Mouse (Mus musculus) WW6 (cell line): ENCODE results near the gene Rin2.
A peak's percentile ranks its signal among the peaks of the same experiment; 100 is the strongest.

Source experiments
- DNase-seq: peaks from one replicate; pipeline ENCODE4 v3.0.0-alpha.2; 2013; ENCODE audit warnings: low read depth, low spot score

Rin2 gene

DNA sequence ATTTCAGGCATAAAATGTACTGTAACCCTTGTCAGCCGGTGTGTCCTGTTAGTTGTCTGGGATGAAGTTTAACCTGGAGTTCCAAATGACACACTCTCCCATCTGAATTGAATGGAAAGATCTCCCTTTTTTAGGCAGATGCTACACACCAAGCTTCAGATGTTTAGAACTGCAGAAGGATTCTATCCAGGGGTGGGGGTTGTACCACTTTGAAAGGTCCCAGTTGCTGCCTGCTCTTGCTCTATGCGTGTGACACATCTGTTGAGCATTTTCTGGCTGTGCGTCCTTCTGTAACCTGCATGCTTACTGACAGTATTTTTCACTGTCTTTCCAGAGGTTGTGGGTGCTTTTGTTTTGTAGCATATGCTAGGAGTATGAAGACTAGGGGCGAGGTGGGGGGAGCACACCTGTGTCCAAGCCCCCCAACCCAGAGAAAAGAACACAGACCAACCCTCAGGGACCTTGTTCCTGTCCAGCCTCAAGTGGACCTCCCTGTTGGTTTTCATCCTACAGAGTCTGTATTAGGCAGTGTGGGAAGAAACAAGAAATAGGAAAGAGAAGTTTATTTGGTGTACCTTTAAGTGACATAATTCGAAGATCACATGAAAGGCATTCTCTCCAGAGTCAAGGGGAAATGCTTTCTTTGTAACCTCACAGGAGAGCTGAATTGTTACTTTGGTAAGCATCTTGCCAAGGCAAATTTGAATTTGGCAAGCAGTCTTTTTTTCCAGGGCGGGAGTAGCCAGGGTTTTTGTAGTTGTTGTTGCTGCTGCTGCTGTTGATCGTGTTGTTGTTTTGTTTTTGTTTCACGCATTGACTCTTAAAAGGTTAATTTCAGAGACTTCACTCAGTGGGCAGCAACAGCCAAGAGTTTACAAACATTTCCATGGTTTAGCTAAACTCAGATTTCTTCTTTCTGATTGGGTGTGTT, 186.4 kb downstream of the Rin2 start:
- DNase-seq, result no peak

DNA sequence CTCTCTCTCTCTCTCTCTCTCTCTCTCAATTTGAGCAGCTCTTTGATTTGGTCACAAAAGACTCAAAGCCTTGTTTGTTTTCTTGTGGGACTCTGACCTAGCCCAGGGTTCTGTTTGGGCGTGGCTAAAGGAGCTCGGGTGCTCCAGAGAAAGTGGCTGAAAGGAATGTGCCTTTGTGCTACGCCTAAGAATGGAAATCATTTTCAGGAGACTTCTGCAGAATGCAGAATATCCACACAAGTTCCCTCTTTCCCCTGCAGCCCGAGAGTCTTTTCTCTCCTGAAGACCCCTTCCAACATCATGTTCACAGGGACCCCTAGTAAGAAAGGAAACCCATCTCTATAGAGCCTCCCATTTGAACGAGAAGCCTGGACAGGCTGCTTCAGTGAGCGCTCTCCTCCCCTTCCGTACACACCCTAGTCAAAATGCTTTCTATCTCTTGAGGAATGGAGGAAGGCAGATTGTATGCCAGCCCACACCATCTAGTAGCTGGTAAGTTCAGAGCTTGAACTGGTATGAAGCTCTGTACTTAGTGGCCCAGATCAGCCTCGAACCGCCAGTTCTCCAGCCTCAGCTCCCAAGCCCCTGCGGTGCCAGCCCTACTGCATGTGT, 187.3 kb downstream of the Rin2 start:
- DNase-seq, result no peak

DNA sequence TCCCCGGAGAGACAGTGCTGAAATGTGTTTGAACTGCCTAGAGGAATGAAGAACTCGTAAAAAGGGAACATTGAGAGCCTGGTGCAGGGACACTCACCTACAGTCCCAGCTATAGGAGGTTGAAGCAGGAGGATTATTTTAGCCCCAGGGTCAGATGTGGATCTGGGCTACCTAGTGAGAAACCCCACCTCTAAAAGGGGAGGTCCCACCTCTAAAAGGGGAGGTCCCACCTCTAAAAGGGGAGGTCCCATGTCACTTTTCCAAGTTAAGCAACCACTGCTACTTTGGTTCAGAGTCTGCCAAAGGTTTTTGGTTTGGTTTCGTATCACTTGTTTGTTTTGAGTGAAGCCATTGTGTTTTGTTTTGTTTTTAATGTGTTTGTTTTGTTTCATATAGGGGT, 190.3 kb downstream of the Rin2 start:
- no peak for DNase-seq

DNA sequence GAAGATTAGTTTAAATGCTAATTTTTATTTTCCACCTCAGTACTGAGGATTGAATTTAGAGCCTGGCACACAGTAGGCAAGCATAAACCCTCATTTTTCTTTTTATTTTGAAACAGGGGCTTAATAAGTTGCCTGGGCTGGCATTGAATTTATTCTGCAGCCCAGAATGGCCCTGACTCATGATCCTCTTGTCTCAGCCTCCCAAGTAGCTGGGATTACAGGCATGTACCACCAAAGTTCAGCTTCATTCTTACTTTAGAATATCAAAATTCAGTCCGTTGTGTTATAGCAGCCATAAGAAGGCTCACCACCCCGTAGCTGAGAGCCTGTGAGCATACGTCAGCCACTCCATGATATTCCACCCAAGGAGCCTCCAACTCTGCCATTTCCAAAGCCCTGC, 191.2 kb downstream of the Rin2 start:
- no peak for DNase-seq

DNA sequence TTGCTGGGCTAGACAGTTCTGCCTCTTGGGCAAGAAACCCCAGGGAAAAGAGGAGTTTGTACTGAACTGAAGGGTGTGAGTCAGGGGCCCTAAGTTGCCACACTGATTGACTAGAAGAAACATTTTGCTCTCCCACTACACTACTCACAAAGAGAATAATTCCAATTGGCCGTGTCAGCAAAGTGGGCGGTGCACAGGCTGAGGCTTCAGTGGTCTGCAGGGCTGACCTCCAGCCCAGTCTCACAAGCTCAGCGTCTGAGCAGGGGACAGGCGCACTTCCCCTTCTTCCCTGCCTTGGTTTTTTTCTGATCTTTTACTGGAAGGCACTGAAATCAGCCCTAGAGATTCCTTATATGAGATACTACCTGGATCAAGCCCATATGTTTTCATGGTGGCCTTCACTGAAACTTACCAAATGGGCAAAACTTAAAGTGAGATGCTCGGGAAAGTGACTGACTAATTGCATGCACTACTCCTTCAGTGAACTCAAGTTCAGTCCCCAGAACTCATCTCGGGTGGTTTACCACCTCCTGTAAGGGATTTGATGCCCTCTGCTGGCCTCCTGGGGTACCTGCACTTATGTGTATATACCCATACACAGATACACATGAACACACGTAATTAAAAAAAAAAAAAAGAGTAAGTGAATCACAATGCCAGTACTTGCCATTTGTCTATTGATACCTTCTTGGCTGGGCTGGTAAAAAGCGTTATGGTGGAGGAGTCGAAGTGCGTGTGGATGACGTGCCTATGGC, 191.9 kb downstream of the Rin2 start:
- DNase-seq, result no peak

DNA sequence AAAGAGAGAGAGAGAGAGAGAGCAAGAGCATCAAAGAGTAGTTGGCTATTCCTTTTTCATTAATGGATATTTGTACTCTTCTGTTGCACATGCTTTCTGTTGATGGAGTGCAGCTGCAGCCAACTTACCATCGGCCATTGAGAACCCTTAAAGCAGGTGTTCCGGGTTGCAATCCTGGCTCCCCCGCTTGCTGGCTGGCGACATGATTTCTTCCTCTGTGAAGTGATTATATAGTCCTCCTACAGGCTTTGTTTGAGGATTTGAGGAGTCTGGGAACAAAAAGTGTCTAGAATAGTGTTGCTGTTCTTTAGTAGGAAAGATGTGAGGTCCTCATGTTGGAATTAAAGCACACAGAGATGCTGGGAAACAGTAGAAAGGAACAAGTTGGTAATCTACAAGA, 196.3 kb downstream of the Rin2 start:
- DNase-seq, result no peak

DNA sequence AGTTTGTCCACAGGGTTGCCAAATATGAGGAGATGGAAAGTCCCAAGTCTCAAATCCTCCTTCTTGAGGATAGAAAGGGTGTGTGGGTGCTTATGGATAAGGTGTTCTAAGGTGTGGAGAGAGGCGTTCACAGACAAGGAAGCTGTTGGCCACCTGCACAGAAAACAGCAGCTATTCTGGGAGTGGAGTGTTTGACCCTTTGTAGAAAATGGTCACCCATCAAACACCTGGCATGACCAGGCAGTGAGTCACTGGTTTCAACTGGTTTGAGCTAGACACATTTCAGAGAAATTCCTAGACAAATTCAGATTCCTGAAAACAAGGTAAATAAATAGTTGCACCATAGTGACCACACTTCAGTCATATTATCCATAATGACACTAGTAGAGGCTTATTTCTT, 197.1 kb downstream of the Rin2 start:
- no peak for DNase-seq

DNA sequence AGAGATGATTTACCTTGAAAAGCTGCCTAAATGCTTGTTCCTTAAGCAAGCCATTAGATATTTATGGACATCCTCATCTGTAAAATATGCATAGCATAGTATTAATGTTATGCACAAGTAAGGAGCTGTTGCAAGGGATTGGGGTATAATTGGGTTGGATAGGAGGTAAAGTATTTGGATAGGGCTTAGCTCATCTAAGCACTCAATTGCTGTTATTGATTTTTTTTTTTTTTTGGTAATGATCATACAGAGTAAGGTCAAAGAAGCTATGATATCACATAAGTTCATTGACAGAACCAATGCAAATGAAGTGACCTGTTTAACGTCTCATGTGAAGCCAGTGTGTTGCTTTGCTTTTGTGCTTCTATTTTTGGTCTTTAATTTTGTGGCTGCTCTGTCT, 198.9 kb downstream of the Rin2 start:
- DNase-seq, result no peak

DNA sequence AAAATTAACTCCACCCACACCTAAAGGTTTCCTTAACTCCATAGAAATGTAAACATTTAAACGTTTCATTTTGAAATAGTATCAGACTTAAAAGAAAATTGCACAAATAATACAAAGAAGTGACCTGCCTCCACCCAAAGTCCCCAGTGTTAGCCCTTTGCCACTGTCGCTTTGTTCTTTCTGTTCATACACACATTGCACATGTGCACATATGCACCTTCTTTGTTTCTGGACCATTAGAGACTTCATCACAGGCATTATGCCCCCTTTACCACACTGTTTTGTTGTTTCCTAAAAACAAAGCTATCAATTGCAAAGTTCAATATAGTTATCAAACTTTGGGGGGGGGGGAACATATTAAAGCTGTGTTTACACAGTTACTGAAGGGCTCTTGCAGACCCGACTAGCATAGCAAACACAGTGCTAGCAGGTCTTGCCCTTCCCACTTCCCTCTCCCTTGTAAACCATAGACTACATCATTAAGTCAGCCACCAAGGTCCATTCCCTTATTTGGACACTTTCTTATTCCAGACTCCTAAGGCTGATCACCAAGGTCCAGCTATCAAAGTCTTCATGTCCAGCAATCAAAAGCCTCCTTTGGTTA, 200.0 kb downstream of the Rin2 start:
- DNase-seq, result no peak

DNA sequence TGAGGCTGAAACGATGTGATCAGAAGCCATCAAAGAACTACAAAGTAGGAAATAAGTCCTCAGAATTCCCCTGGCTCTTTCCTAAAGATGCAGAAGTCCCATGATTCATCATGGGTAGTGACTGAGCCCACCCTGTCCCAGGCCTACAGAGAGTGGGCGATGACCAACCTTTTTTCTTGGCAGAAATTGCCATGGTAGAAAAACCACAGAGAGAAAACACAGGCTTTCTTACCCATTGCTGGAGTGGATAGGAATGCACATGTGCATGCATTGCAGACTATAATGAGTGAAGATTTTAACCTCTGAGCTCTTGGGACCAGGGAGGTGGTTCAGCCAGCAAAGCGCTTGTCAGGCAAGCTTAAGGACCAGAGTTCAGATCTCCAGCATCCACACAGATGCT, 202.2 kb downstream of the Rin2 start:
- no peak for DNase-seq

DNA sequence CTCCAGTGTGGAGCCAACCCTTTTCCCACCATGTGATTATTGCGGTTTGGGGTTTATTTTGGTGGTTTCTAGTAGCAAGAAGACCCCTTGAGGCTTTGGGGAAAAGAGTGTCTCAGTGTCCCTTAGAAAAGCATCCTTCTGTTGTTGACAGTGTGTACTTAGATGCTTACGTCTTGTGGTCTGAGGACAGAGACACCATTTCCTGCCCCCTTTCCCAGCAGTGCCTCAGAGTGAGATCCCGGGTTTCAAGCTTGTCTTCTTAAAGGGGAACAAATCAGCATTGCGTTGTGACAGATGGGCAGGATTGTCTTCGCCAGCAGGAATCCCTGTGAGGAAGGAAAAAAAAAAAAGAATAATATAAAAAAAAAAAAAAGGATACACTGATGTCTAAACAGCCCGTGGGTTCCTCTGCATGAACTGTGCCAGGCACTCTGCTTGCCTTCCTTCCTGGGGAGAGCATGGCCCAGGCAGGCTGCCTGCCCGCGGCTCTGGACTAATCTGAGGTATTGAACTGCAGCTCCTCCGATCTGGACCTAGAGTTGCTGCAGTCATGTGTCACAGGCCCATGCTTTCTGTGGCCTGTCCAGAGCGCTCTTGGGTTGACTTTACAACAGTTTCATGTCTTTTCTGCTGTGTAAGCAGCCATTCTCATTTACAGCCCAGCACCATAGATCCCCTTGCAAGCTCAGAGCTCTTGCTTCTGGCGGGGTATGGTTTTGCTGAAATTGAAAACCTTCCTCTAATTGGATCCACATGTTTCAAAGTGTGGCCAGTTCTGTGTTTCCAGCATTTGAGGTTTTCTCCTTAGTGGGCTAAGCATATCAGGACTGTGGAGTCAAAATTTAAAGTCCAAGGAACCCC, 206.1 kb downstream of the Rin2 start:
- no peak for DNase-seq

DNA sequence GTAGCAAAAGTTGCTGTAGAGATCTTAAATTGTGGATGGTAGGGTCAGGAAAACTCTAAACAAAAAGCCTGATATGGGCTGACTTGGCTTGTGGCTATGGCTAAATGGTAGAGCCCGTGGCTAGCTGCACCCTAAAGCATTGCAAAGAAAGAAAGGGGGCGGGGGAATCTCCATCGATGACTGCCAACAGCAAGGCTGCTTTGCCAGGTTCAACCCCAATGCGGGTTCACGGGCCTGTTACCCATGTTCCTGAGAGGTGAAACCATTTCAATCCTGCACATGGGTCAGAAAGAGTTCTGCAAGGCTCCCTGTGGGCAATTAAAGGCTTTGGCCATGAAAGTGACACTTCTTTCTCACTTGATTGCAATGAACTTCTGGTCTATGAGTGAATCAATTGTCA, 206.9 kb downstream of the Rin2 start:
- no peak for DNase-seq

DNA sequence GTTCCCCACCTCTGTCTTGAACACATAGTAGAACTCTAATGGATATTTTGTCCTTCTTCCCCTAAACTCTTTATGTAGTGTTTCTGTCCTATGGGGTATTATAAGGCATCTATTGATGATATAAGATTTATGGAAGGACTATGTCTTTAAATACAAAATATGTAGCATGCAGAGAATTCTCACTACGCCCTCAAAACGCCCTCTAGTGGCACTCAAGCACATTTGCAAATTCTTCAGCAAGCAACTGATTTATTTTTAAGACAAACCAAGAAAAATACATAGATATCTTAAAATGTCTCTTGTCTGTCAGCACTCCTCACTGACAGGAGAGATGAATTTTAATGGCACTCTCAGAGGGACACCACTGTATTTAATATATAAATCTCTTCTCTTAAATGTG, 207.4 kb downstream of the Rin2 start:
- DNase-seq, result no peak

DNA sequence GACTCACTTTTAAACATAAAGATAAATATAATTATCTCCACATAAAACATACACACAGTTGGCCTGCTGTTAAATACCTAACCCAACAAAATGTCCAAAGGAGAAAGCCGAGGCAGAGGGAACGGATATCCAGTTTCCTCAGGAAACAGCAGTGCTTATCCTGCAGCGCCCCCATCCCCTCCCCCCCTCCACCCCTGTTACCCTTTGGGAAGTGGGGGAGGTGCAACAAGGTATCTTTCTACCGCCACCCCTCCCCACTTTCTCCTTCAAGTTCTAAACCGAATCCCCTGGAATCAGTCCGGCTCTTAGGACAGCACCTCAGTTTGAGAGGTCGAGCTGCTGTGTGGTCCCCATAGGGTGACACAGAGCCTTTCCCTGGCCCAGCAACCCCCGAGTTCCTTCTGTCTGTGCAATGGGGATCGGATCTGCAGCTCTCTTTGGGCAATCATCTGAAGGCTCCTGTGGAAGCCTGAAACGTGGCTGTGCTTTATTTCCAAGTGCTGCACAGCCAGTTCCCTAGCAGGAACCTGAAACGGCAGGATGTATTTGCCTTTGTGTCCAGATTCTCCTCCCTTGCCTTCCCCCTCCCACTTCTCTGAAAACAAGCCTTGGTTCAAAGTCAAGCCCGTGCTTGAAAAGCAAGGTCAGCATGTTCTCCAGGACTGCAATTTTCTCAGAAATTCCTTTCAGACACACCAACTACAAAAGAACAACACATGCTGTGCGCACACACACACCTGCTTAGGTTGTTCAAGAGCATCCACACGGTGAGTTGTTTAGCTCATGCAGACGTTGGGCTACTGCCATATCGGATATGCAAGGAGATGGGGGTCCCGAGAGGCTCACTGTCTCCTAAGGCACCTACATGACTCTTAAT, 209.3 kb downstream of the Rin2 start:
- no peak for DNase-seq

DNA sequence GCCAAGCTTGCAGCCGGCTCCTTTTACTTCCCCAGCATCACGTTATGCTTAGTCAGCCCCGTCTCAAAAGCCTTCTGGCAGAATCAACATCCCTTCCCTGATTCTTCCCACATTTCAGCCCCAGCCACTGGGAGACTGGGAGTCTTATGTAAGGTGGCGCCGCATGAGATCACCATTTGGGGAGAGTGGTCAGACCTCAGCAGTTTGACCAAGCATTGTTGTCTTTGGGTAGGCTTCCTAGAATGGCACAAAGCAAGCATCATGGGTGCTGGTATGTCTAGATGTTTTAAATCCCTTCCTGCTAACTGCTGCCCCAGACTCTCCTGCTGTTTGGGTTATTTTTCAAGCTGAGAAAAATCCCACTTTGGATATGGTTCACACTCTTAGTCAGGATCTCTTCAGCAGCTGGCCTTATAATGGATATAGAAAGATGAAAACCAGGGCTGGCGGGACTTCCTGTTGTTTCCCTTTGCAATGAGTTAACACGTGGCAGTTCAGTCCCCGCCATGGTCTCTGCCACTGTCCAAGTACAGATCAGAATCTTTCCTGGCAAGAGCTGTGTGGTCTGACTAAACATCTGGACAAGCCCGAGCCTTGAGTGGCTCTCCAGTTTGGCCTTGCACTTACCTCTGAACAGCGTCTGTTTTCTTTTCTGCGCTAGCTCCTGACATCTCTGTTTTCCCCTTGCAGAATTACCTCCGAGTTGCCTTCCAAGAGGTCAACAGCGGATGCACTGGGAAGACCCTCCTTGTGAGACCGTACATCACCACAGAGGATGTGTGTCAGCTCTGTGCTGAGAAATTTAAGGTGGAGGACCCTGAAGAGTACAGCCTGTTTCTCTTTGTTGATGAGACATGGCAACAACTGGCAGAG, 210.1 kb downstream of the Rin2 start:
- DNase-seq, result no peak

DNA sequence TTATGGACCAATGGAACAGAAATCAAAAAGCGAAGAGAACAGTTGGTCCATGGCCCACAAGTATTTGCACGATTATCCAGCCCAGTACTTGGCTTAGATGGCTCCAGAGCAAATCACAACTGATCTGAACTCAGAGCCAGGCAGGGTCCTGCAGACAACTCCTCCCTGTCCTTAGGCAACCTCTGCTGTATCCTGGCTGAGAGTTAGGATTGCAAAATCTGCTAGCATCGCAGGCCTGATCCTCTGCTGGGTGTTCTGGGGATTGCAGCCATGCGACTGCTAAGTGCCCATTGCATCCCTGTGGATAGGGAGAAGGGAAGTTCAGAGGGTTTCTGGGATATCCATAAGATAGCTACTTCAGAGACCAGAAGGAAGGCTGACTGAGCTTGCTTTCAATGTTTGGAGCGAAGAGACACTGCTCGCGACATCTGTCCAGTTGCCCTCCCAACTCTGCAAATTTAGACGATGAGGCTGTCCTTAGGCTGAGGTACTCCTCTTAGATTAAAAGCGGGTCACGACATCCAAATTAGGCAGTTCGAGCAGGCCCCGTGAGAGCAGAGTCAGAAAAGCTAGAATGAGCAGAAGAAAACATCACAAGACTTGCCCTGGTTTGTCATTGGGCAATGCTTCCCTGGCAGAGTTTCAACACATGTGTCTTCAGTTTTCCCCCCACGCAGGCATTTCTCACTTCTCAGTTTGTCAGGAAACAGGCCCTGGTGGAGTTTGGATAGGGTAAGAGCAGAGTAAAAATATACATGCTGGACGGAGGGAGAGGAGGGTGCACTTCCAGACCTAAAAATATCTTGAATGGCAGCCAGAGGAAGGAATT, 213.1 kb downstream of the Rin2 start:
- DNase-seq, result peak; percentile 43

DNA sequence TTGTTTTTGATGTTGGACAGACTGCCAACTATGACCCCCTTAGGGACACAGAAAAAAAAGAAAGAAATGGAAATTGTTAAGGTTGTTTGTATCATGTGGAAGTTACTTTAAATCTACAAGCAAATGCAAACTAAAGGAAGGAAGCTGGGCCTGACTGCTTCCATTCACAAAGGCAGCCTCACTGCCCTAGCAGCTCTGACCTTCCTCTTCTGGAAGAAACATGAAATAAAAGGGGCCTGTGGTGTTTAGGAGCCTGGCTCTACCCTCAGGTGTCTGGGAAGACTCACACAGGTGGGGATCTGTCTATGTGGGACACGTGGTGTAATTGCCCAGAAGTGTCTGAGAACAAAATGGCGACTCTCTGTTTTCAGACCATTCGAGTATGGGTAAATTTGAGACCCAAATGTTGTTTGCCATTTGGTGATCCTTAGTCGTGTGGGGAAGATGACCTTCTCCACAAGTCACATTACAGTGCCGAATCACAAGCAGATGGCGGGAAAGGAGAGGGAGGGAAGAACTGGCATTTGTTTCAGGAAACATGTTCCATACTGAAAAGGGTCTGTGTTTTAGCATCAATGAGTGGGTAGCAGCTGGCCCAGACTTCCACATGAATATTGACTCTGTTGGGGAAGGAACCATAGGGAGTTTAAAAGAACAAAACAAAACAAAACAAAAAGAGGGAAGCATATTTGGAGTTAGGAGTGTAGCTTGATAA, 213.9 kb downstream of the Rin2 start:
- DNase-seq, result no peak

DNA sequence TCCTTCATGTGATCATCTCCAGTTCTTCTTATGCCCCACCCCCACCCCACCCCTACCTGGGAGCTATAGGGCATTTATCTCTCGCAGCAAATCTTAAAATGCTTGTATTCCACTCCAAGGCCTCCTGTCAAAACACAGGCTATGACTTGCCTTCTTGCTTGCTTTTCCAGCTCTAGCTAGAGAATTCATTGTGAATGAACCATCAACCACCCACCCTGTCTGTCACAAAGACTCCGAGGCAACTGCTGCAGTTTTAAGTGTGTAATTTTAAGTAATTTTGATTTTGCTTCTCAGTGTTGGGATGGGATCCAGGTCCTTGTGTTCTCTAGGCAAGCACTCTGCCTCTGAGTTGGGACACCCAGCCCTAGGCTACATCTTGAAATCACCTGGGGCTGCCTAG, 215.6 kb downstream of the Rin2 start:
- DNase-seq, result no peak
